Mouse (Mus musculus) ZHBTc4 (cell line): Measurements from ENCODE around the gene Mtx3.
A peak's percentile ranks its signal among the peaks of the same experiment; 100 is the strongest.

Experiments
- DNase-seq: peaks from one replicate; pipeline ENCODE4 v3.0.0-alpha.2; 2011; ENCODE audit warnings: low read depth, low spot score

Mtx3 gene

GRCm38 (mm10) chr13:92882986-92883720 lies 38.6 kb downstream of the Mtx3 start:
- DNase-seq: no peak

- no peak for DNase-seq
Observed at GRCm38 (mm10) chr13:92884206-92884605, 39.6 kb downstream of the Mtx3 start.

- peak; percentile 11 for DNase-seq
Observed at GRCm38 (mm10) chr13:92884930-92885329, 40.4 kb downstream of the Mtx3 start.

GRCm38 (mm10) chr13:92899087-92899486 lies 54.5 kb downstream of the Mtx3 start:
- DNase-seq: no peak

- DNase-seq: no peak
Observed at GRCm38 (mm10) chr13:92903291-92903690, 58.7 kb downstream of the Mtx3 start.

GRCm38 (mm10) chr13:92905944-92906343 lies 61.4 kb downstream of the Mtx3 start:
- DNase-seq: no peak

- no peak for DNase-seq
Observed at GRCm38 (mm10) chr13:92907366-92907765, 62.8 kb downstream of the Mtx3 start.
